Mouse (Mus musculus): ENCODE results near the gene Ift46.

The Ift46 gene

DNA sequence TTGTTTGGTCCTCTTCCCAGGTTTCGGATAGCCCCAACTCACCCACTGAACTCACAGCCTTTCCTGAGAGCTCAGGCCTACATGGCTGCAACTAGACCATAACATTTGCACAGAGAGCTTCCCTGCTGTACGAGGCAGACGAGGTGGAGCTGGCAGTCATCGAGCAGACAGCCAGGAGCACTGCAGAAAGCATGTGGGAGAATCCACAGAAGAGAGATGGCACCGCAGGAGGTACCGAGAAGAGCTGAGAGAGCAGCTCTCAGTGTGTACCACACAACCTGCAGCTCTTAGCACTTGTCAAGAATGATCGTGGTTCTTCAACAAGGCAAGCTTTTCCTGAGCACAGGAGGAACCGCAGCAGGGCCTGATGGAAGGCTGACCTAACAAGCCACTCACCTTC, 46.5 kb downstream of the Ift46 start:
- no peak for DNase-seq

DNA sequence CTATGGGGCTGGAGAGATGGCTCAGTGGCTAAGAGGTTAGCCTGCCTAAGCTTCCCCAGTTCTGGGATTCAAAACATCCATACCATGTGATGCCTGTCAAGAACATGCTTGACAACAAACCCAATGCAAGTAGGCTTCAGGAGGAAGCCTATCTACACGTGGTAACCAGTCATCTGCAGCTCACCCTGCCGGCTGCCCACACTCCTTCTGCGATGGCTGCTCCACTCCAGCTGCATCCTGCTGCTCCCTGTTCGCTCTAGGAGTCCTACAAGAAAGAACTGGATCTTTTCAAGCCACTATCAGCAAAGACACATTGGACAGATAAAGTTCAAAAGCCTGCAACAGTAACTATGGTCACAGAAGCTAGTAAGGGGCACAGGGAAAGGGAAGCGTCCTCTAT, 49.8 kb downstream of the Ift46 start:
- no peak for DNase-seq

DNA sequence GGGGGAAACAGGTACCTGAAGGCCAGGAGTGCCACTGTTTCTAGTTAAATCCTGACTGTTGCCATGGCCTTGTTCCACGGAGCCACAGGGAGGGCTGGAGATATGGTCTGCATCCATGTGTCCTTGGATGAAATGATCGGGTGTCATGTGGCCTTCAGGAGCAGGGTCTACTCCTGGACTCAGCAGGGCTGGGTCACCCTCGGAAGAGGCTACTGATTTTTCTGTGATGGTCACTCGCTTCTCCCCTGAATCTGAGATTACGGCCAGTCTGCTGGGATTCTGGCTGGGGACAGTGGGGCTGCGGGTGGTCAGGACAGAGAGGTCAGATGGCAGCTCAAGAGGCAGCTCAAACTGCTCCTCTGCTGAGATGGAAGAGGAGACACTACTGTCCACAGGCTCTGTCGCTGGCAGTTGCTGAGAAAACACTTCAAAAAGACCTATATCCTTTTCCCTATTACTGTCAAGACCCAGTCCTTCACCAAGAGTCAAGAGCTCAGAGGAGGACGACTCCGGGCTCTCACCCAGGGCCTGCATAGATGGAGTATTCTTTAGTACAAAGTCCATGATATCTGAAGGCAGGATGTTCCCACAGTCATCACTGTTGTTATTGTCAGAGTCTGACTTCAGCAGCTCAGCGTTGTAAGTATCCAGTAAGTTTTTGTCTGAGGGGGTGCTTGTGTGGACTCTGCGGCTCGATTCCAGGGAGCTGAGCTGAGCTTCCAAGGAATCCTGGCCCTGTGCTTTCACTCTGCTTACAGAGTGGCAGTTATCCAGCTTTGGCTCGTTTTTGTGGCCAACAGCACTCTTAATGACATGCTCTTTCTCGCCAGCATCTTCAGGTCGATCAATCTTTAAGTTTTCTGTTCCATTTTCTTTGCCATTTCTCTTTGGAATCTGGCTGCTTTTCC, 52.5 kb downstream of the Ift46 start:
- DNase-seq: no peak

DNA sequence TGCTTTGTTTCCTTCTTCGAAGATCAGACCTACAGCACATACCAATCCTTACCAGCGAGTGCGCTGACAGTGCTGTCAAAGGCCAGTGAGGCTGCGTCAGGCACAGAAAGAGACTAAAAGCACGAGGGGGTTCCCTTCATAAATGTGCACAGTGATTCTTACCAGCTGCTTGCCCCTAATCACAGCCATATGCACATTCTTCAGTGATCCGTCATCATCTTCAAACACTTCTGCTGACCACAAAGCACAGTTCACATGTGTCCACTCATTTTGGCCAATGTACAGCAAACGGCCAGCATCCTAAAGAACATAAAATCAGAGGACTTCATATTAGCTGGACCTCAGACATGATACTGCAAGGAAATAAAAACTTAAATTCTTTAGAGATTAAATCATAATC, 59.0 kb downstream of the Ift46 start:
- DNase-seq: no peak

DNA sequence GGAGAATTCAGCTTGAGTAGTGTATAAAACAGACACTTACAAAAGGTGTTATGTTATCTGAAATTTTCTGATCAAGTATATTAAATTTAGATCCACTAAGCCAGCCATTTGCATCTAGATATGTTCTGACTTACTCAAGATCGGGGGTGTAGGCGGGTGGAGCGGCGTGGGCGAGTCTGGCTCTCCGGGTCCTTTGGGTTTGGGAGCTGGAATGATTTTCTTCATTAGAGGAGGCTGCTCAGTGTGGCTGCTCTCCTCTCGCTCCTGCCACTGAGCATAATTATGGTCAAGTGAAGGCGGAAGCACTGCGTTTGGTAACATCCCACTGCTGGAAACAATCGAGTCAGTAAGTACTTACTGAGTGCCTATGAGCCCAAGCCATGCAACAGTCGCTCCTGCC, 61.2 kb downstream of the Ift46 start:
- no peak for DNase-seq

DNA sequence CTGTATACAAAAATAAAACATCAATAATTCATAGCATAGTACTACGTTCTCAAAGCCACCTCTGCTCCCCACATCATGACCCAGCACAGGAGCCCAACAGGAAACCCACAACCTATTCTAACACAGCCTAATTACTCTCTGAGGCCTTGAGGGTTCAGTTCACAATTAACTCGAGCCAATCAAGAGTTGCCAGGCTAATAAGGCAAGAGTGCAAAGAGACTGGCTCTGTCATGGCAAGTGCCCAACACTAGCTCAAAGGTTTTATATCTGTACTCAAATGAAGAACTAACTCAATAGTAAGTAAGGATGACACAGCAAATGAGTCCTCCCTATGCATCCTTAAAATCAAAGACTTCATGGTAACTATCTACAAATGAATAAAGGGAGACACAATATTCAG, 62.8 kb downstream of the Ift46 start:
- DNase-seq: no peak

DNA sequence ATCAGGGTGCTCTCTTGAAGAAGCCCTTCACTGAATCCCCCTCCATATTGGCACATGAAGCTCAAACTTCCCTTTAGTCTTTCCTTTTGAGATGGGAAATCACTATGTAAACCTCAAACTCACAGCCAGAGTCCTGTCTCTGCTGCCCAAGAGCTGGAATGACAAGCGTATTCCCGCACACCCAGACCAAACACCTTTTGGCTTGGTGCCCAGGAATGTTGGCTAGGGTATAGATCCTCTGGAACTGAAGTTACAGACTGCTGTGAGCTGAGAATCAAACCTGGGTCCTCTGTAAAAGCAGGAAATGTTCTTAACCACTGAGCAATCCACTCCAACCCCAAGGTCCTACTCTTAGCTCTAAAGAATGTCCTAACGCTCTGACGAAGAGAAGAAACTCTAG, 64.6 kb downstream of the Ift46 start:
- DNase-seq: no peak

DNA sequence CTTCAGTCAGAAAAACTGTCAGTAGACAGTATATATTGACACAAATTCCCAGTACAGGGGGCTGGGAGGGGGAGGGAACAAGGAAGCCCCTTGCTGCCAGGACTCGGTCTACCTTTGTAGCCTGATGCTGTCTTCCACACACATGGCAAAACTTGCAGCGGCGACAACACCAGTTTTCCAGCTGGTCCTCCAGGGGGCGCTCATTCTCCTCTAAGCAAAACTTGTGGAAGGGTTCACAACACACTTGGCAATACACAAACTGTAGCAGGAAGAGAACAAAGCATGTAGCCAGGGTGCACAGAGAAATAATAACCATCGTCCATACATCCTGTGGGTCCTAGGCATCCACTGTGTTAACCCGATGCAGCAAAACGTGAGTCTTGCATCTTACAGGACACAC, 68.7 kb downstream of the Ift46 start:
- DNase-seq: peak; percentile 73 to 77

DNA sequence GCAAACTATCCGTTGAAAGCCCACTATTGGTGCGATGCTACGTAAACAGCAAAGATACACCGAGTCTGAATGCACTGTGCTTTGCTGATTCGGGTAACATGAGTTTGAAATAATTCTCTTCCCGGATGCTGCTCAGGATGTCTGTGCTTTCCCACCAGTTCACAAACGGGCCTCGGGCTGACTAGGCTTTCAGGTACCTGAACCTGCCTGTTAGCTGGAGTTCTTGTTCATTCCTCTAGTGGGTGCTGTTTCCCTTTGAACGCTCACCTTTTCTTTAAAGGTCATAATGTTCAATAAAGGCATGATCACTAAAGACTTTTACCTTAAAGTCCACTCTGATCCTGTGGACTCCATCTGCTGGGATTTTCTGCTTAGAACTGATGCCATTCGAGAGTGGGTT, 73.5 kb downstream of the Ift46 start:
- peak in 1 of 2 experiments; percentile 23 for DNase-seq
